In genomic region chr2:4711262-4711661, GRCm38 (mm10) we compare ENCODE assay signal across 11 mouse cellular contexts. TPM values are rescaled to one million over a fixed set of nuclear protein-coding genes. Genes with fewer than 3 reads are reported as not detected.
DNase-seq lines count a peak whose midpoint lies in the region; ATAC-seq and TF ChIP-seq lines count a peak whose summit lies in the region.
"Had no signal": no experiment of that assay in that cellular context is flagged by ENCODE, and none has a peak within 500 bp of the region (broad histone marks: within the 10 kb centered on the region; RNA-seq: fewer than 3 reads in every experiment).

No protein-coding gene starts in this region.

- H3K36me3 ChIP-seq in lung, embryonic 14.5 days (ENCODE audit: insufficient read depth): no peaks in the 10 kb centered on the region
- no peaks in the 10 kb centered on the region for H3K36me3 ChIP-seq in small intestine, adult 2 months (ENCODE audit: control insufficient read depth, insufficient read depth, low read length)
- H3K36me3 ChIP-seq: G1E; liver, embryonic 15.5 days; neural tube, embryonic 12.5 days had no signal

- TF ChIP-seq CTCF in gastrocnemius, adult 2 months (IDR thresholded peaks at IDR 0.05): peak; percentile 49
- TF ChIP-seq CTCF in lung, embryonic 14.5 days (IDR thresholded peaks at IDR 0.05; ENCODE audit: low read depth): peak; percentile 60
- TF ChIP-seq CTCF in small intestine, adult 2 months (IDR thresholded peaks at IDR 0.05; ENCODE audit: extremely low read depth, insufficient read length, insufficient replicate concordance, low read depth, low read length): peak; percentile 51; the same call in 1 of the 2 replicates

- intact Hi-C loops in gastrocnemius, adult 2 months (cut with DNase I): loop anchor here (10.0 kb wide), 1 partner anchor 154 kb away; no protein-coding TSS in a partner anchor
- intact Hi-C loops in gastrocnemius, postnatal 36 days (cut with DNase I): no loop called here

- no peak for DNase-seq in gastrocnemius, adult 2 months
- DNase-seq in gastrocnemius, postnatal 36 days: no peak
- DNase-seq in lung, embryonic 14.5 days: peak; percentile 58
- DNase-seq in lung, adult 18-20 months: no peak
- peak; percentile 61 for DNase-seq in embryo, embryonic 10.5 days (ENCODE audit: low spot score)
- no peak for DNase-seq in Muller cell, postnatal 12 days (ENCODE audit: inconsistent ontology term)

- H3K4me1 ChIP-seq in lung, embryonic 14.5 days (ENCODE audit: insufficient read depth): no peaks in the 10 kb centered on the region
- no peaks in the 10 kb centered on the region for H3K4me1 ChIP-seq in small intestine, adult 2 months (ENCODE audit: control insufficient read depth, insufficient read depth, insufficient read length, low read length)
- H3K4me1 ChIP-seq: liver, embryonic 15.5 days; neural tube, embryonic 12.5 days had no signal

- H3K9ac ChIP-seq in lung, embryonic 14.5 days: no peak overlapping the region
- H3K9ac ChIP-seq: liver, embryonic 15.5 days; neural tube, embryonic 12.5 days had no signal

- ATAC-seq in lung, embryonic 14.5 days (ENCODE audit: insufficient read depth): no peak
- ATAC-seq in frontal cortex, adult (ENCODE audit: low TSS enrichment): no peak

- H3K4me3 ChIP-seq in gastrocnemius, adult 2 months: no peak overlapping the region
- H3K4me3 ChIP-seq in lung, embryonic 14.5 days (ENCODE audit: low read depth, low read length): no peak overlapping the region
- no peak overlapping the region for H3K4me3 ChIP-seq in small intestine, adult 2 months (ENCODE audit: low read depth, low read length)
- H3K4me3 ChIP-seq: liver, embryonic 15.5 days; neural tube, embryonic 12.5 days had no signal

- TF ChIP-seq POLR2A in small intestine, adult 2 months (IDR thresholded peaks at IDR 0.05; ENCODE audit: low read depth, low read length): no peak

- 0 out of 2 replicates have a peak, but pooled peaks cover 8% of the 10 kb centered on the region for H3K27me3 ChIP-seq in lung, embryonic 14.5 days (ENCODE audit: insufficient read depth, low read length)
- H3K27me3 ChIP-seq in small intestine, adult 2 months (ENCODE audit: control insufficient read depth, insufficient read depth, low read length): no peaks in the 10 kb centered on the region

- no peak overlapping the region for H3K4me2 ChIP-seq in lung, embryonic 14.5 days
- H3K4me2 ChIP-seq: liver, embryonic 15.5 days; neural tube, embryonic 12.5 days had no signal

- H3K27ac ChIP-seq in gastrocnemius, adult 2 months: no peak overlapping the region
- H3K27ac ChIP-seq in lung, embryonic 14.5 days (ENCODE audit: low read depth): no peak overlapping the region
- H3K27ac ChIP-seq in small intestine, adult 2 months (ENCODE audit: insufficient read depth, low read depth, low read length): no peak overlapping the region
- H3K27ac ChIP-seq: liver, embryonic 15.5 days; neural tube, embryonic 12.5 days had no signal

- no peaks in the 10 kb centered on the region for H3K9me3 ChIP-seq in lung, embryonic 14.5 days (ENCODE audit: low read depth, low read length)
- H3K9me3 ChIP-seq: G1E; liver, embryonic 15.5 days had no signal

- WGBS in lung, embryonic 14.5 days: 44% methylated on average over 5 of the region's 5 CpGs
- WGBS in small intestine, adult 2 months: 53% methylated on average over 5 of the region's 5 CpGs

RNA-seq across cellular contexts. Expression of gene Bend7, which starts 6.4 kb away (rescaled TPM):
- 1 to 10 TPM; 2.2 to 2.6 TPM for total RNA-seq in gastrocnemius, adult 2 months (2021)
- 1 to 10 TPM; 2.1 to 2.6 TPM for total RNA-seq in gastrocnemius, postnatal 36 days (2021)
- polyA plus RNA-seq in lung, embryonic 14.5 days (2014; fragmentation: Nextera tagmentation; extraction: Ambion mirVana): 10.5 and 11.1 TPM in 2 replicates
- polyA plus RNA-seq in small intestine, adult 2 months (2012; rRNA removed): 2.5 and 17.3 TPM in 2 replicates
- polyA plus RNA-seq: G1E had no signal

RNA-seq across cellular contexts. Expression of gene Prpf18, which starts 59.3 kb away (rescaled TPM):
- total RNA-seq in gastrocnemius, adult 2 months (2021): 10 to 100 TPM; 42.4 to 42.5 TPM
- total RNA-seq in gastrocnemius, postnatal 36 days (2021): 10 to 100 TPM; 35.9 to 41.2 TPM
- 35.5 and 36.8 TPM in 2 replicates for polyA plus RNA-seq in lung, embryonic 14.5 days (2014; fragmentation: Nextera tagmentation; extraction: Ambion mirVana)
- polyA plus RNA-seq in small intestine, adult 2 months (2012; rRNA removed): 1.5 and 3.5 TPM in 2 replicates

Comparison
In these comparisons a context has a peak if more than half of its experiments do, and no peak if none do; other contexts are left out.
1. DNase-seq: peak in lung, embryonic 14.5 days (single experiment) and embryo, embryonic 10.5 days (single experiment); none in gastrocnemius, adult 2 months (single experiment), gastrocnemius, postnatal 36 days (0 of 2), lung, adult 18-20 months (0 of 2) and Muller cell, postnatal 12 days (single experiment).
2. Peak in every context shown above with its lines, with median percentiles within 50 percentile points of each other: CTCF ChIP-seq.